Mouse (Mus musculus) C2C12 (cell line): ENCODE data around the gene Tmem98.

Experiments used
- CEBPB ChIP-seq: IDR thresholded peaks from one replicate; pipeline ENCODE4 v1.6.1; 2011; ENCODE audit warnings: low read depth, mild to moderate bottlenecking, control low read depth, moderate library complexity
- CTCF ChIP-seq: IDR thresholded peaks from one replicate; pipeline ENCODE4 v1.5.1; 2011; ENCODE audit not compliant: control insufficient read depth, insufficient read depth, insufficient read length
- MAX ChIP-seq: IDR thresholded peaks from one replicate; pipeline ENCODE4 v1.6.1; 2011; ENCODE audit warnings: mild to moderate bottlenecking, control low read depth
- MYOD1 ChIP-seq: IDR thresholded peaks from one replicate; pipeline ENCODE4 v1.6.1; 2011; ENCODE audit warnings: low read depth; ENCODE audit not compliant: control insufficient read depth, insufficient read length
- USF1 ChIP-seq: IDR thresholded peaks from one replicate; pipeline ENCODE4 v1.6.1; 2011; ENCODE audit warnings: low read depth, mild to moderate bottlenecking, control low read depth, moderate library complexity

DNA sequence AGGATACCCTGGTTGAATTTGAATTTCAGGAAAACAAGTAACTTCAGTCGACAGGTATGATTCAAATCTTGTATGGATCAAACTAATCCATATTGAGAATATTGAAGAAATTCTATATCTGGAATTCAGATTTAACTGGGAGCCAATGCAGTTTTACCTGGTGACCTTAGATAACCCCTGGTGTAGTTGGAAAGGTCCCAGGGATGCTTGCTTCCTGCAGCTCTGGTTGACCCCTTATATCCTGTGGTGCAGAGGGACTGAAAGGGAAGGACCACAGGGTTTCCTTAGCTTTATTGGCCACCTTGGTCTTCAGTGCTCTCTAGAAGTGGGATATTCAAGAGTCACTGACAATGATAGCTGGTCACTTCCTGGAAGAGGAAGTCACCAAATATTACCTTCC lies 58.1 kb downstream of the Tmem98 start:
- TF ChIP-seq CTCF, result no peak
- TF ChIP-seq MAX, result no peak
- no peak for TF ChIP-seq CEBPB
- no peak for TF ChIP-seq USF1
- no peak for TF ChIP-seq MYOD1
